Mouse (Mus musculus): ENCODE results near the gene Clasp2. TPM values are rescaled to one million over a fixed set of nuclear protein-coding genes. Genes with fewer than 3 reads are reported as not detected.
A peak's percentile ranks its signal among the peaks of the same experiment; 100 is the strongest.
"Not testable (repeated sequence)": the region's sequence is repeated elsewhere in the genome, so short reads cannot be mapped to it uniquely, and the experiment has no call there.

Gene Clasp2
- total RNA-seq, 2 experiments from 2014 or later, result 230 to 238 TPM

DNA sequence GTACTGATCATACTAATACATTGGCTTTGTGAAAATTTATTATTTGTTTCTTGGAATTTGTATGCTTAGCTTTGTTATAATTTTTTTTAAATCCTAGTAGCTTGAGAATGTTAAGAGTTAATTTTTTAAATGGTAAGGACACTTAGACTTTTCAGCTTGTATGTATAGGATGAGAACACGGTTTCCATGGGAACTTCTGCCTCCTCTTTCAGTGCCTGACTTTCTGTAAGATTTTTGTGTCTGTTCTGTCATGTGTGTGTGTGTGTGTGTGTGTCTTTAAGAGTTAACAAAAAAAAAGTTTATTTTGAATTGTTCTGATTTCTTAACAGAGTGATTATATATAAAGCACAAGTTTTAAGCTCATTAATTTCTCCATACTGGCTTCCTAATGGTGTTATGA is 70.1 kb downstream of the Clasp2 start:
- DNase-seq (ENCODE audit: low spot score in 2 of 2), result peak in 1 of 2 experiments; percentile 46
- intact Hi-C loops (cut with DNase I), result no loop called here

DNA sequence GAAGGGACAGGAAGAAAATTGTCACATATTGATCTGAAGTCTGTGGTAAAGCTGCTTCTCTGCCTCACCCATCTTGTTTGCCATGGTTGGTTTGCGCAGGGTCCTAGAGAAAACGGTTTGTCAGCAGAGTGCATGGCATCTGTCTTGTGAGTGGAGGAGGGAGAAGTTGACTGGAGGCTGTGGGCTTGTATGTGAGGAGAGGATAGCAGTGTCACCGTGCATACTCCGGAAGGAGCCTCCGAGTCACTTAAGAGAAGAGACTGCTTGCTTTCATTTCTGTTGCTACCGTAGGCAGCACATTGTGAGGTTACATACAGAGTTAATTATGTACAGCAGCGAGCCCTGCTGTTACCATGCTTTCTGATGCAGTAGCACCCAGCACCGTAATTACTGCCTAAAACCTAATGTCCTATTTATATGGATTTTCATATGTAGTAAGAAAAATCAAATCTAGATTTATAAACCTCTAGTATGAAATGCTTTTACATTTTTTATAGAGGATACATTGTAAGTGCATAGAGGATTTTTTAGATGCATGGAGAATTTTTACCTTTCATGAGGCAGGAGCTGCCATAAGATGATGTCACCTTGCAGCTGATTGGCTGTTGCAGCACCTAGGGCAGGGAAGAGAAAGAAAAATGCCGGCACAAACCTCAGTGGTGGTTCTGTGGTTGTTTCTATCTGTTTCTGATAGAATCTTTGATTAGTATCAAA is 70.8 kb downstream of the Clasp2 start:
- intact Hi-C loops (cut with DNase I), result no loop called here
- DNase-seq (ENCODE audit: low spot score in 2 of 2), result peak; percentile 73 to 88

DNA sequence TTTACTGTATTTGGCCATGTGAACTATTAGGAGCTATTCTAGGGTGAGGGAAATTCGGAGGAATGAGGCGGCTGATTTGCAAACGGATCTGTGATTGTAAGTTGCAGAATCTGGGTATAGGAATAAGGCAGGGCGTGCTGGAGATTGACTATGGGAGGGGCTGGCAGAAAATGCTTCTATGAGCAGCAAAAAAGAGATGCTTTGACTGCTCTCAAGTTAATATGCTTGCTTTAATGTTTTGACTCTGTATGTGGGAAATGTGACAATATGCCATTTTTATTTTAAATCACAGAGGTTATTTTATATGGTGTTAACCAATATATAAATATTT is 71.4 kb downstream of the Clasp2 start:
- intact Hi-C loops (cut with DNase I), result no loop called here
- DNase-seq (ENCODE audit: low spot score in 2 of 2), result peak in 1 of 2 experiments; percentile 70

DNA sequence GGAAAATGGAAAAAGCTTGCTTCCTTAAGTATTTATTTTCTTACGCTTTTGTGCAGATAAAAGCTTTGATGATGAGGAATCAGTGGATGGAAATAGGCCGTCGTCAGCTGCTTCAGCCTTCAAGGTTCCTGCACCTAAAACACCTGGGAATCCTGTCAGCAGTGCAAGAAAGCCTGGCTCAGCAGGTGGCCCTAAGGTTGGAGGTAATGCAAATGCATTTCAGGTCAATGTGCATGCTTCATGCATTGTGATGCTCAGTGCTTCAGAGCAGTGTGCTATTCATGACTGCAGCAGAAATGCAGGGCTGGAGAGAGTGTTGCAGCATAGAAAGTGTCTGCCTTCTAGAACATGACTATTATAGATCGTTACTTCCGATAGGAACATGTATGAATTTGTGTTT is 71.8 kb downstream of the Clasp2 start:
- intact Hi-C loops (cut with DNase I), result no loop called here
- DNase-seq (ENCODE audit: low spot score in 2 of 2), result peak; percentile 31 to 41

DNA sequence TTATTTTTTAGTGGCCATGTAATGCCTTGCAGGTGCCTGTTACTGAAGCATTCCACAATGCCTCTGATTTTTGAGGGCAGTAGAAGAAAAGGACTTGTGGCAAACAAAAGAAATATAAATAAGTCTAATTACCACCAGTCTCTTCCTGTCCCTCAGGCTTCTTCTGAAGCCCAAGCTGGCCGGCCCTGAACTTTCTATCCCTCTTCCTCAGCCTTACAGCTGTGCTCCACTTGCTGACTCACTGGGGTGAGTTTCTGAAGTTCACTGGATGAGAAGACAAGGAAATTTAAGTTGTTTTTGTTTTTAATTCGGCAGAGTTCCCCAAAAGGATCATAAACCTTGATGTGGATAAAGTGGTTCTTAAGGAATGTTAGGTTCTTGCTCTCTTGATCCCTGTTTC is 74.6 kb downstream of the Clasp2 start:
- intact Hi-C loops (cut with DNase I), result no loop called here
- no peak for DNase-seq (ENCODE audit: low spot score in 2 of 2)

DNA sequence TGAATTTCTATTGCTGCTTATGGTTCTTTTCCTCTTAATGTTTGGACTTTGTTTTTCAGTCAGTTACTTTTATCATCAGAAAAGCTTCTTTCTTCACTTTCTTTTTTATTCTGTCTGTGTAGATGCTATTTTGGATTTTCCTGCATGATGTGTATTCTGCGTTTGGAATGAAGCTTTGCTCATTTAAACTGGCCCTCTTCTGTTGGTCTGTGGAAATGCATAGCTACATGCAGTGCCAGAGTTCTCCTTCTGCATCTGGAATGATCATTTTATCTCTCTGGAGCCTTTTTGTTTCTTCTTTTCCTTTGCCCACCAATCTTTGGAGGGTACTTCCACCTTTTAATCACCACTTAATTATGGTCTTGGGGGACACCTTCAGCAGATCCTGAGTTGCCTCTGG is 80.9 kb downstream of the Clasp2 start:
- peak in 1 of 2 experiments; percentile 49 for DNase-seq (ENCODE audit: low spot score in 2 of 2)
- intact Hi-C loops (cut with DNase I), result loop anchor here (5.0 kb wide), 1 partner anchor 80 kb away; the partner anchor contains the start of gene Clasp2

DNA sequence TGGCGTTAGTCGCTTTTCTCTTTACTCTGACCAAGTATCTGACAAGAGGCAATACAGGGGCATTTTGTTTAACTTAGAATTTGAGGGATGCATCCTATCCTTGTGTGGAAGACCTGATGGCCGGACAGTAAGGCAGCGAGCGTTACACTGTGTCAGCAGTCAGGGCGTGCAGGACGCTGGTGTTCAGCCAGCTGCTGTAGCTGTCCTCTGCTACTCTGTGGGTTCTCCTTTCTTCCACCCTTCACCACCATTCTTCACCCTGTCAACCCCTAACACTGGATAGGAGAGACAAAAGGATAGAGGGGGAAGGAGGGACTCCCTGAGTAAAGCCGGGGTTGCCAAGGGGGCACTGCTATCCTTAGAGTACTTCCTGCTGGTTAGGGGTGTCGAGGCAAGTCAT is 87.4 kb downstream of the Clasp2 start:
- intact Hi-C loops (cut with DNase I), result no loop called here
- DNase-seq (ENCODE audit: low spot score in 2 of 2), result no peak

DNA sequence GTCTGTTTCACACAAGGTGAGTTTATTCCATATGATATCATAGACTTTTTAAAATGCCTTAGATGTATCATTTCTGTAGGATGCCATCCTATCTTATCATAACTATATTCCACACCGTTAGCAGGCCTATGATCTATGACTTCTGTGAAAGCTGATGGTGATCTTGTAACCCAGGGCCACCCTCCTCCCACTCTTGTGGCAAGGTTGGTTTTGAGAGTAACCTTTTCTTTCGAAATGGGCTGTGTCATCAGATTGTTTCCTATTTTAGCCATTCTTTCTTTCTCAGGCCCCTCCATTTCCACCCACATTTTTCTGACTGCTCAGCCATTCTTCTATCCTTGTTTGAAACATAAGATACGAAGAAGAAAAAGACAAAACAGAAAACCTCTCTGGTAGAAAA is 88.9 kb downstream of the Clasp2 start:
- DNase-seq (ENCODE audit: low spot score in 2 of 2), result no peak
- intact Hi-C loops (cut with DNase I), result no loop called here

DNA sequence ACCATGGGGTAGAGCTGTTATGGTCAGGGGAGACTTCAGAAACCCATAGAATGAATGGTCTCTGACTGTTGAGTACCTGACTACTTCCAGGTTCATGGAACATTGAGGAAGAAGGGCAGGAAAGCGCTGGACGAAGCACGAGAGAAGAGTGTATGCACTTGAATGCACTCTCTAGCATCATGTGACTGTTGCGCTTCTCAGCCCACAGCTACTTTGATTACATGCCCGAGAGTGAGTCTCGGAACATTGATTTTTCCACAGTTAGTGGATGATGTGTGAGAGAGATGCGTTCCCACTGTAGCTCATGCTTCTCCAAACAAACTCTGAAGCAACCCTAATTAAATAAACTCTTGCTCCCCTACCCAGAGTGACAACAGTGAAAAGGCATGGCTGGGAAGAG is 92.2 kb downstream of the Clasp2 start:
- no peak for DNase-seq (ENCODE audit: low spot score in 2 of 2)
- intact Hi-C loops (cut with DNase I), result no loop called here

DNA sequence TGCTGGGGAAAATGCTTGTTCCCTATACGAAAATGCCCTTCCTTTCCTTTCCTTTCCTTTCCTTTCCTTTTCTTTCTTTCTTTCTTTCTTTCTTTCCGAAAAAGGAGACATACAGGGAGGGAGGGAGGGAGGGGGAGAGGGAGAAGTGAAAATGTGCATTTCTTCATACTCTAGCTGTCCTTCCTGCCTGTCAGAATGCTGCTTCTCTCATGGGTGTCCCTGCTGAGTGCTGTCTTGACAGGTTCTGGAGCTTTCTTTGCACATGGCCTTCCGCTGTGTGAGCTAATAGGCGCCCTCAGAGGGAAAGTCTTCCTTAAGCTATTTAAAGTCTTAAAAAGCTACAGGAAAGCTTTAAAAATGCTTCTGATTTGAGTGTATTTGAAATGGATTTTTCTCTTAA is 95.7 kb downstream of the Clasp2 start:
- no peak for DNase-seq (ENCODE audit: low spot score in 2 of 2)
- intact Hi-C loops (cut with DNase I), result no loop called here

DNA sequence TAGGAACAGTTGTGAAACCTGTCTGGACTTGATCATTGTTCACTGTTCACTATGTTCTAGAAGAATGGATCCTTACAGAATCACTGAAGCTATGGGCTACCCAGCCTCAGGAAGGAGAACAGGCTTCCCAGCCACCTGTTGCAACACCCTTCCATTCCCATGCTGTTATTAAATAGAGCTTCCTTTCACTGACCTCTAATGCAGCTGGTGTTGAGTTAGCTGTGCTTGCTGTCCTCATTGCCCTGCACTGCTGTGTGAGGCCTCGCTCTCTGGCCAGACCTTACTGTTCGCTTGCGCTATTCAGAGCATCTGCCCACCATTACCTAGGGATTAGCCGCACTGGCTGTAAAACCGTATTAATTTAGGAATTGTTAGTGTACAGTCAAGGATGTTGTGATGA is 96.2 kb downstream of the Clasp2 start:
- no peak for DNase-seq (ENCODE audit: low spot score in 2 of 2)
- intact Hi-C loops (cut with DNase I), result no loop called here

DNA sequence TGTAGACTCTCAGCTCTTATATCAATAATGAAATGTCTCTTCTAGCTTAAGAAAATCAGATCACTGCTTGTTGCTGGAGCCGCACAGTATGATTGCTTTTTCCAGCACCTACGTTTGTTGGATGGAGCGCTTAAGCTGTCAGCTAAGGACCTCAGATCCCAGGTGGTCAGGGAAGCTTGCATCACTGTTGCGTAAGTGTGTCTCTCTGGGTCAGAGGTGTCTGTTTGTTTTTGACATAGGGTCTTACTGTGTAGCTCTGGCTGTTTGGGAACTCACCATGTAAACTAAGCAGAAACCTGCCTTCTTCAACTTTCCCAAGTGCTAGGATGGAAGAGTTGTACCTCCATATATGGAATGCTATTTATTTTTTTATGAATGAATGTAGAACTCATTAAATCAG is 102.8 kb downstream of the Clasp2 start:
- intact Hi-C loops (cut with DNase I), result no loop called here

DNA sequence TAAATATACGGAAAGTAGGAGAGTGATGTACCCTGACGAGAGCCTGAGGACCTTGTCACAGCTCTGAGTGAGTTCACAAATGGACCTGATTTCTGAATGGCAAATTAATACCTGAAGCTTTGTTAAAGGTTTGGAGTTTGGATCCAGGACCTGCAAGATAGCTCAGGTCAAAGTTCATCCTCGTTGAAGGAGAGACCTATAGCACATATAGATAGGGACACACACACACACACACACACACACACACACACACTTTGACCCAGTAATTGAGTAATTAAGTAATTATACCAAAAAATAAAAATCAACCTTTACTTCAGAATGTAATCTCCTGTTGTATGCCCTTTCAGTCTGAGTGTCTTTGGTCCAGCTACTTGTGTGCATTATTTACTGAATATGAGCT is 114.2 kb downstream of the Clasp2 start:
- no peak for DNase-seq (ENCODE audit: low spot score in 2 of 2)
- intact Hi-C loops (cut with DNase I), result no loop called here

More for the DNA sequence above, 102.8 kb downstream of the Clasp2 start:
- DNase-seq (ENCODE audit: low spot score in 2 of 2), result no peak

DNA sequence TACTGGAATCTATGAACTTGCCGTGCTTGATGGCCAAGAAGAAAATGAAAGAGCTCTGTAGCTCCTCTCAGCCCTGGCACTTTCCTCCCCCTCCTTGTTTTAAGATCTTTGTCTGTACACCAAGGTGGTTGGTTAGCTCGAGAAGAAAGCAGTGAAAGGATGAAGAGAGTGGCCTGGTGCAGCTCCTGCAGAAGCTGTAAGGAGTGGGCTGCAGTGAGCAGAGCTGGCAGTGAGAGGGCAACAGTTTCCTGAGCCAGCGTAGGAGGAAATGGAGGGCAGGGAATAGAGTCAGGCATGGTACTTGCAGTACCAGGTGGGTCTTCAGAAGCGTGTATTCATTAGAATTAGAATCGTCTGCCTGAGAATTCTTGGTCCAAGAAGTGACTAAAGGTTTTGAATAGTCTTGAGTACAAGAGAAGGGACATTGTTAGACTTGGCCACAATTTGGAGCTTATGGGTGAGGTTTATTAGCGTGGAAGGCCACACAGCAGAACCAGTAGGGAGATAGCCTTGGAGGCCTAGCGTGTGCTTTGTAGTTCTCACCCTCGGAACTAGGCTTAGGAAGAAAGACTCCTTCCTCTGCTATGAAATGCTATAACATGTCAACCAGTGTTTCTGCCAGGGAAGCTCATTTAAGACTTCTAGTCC is 116.1 kb downstream of the Clasp2 start:
- peak in 1 of 2 experiments; percentile 32 for DNase-seq (ENCODE audit: low spot score in 2 of 2)
- intact Hi-C loops (cut with DNase I), result no loop called here

DNA sequence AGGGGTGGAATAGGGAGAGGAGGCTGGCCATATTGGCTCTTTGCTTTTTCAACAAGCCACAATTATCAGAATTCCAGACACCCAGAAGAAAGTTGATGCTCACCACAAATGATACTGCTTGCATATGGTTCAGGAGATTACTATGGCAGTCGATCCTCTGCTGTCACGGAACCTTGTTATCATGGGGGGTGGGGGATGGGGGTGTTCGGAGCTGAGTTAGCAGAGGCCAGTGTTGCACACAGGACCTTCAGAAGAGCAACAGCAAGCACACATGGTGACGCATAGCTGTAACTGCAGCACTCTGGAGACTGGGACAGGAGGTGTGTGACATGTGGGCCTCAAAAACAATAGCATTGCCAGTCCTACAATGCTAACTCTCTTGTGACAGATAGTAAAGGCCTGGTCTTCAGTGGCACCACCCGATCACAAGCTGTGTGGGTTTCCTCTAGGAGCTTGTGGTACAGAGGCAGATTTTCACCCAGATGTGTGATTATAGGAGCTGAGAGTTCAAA is 116.7 kb downstream of the Clasp2 start:
- intact Hi-C loops (cut with DNase I), result no loop called here
- DNase-seq (ENCODE audit: low spot score in 2 of 2), result no peak

DNA sequence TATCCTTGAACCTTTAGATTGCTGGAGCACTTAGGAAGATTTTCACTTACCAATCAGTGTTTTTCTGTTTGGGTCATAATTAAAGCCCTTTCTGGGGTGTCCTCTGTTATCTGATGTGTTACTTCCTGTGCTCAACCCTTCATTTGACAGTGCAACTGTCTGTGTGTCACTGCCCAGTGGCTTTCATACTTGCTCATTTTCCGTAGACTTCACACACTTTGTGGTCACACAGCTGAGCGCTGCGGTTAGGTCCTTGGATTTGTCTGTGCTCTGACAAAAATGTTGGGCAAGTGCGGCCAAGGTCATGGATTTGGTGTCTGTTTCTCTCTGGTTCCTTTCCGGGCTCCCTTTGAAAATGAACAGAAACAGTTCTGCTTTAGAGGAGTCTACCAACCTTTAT is 118.1 kb downstream of the Clasp2 start:
- DNase-seq (ENCODE audit: low spot score in 2 of 2), result no peak
- intact Hi-C loops (cut with DNase I), result no loop called here

DNA sequence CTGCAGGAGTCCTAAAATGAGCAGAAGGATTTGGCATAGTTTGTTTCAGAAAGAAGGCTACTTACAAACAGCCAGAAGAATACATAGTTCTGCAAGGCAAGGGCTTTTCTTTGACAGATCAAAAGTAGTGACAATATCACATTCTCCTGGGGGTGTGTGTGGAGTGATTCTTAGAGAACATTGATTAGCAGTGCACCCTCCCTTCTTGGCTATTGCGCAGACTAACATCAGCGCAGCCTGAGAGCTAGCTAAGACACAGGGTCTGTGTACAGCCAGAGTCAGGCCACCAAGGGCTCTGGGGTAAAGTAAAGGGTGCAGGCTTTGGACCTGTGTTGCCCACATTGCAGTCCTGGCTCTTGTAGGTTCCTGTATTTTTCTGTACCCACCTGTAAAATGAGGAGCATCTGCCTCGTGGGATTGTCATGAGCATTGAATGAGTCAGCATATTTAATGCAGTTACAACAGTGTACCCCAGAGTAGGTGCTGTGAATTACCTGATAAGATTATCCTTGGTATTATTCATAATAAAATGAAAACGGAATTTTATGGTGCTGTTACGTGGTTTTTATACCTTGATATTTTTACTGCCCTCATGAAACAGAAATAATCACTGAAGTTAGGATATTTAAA is 122.2 kb downstream of the Clasp2 start:
- intact Hi-C loops (cut with DNase I), result no loop called here
- DNase-seq (ENCODE audit: low spot score in 2 of 2), result no peak

DNA sequence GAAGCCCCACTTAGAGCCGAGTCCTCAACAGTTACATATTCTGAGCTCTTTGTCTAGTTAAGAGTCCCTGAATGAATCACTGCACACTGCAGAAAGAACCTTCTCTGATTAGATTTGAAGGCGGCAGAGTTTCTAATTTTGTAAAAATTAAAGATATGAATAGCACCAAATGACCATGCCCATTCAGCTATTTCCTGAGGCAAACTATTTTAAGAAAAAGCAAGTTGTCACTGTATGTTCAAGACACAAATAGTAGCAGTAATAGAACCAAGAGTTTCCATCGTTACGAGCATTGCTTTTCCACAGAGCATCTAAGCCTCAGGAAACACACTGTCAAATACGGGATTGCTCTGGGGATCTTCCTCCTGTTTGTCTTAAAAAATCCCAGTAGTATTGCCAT is 126.7 kb downstream of the Clasp2 start:
- intact Hi-C loops (cut with DNase I), result loop anchor here (5.0 kb wide), 1 partner anchor 126 kb away; the partner anchor contains the start of gene Clasp2

DNA sequence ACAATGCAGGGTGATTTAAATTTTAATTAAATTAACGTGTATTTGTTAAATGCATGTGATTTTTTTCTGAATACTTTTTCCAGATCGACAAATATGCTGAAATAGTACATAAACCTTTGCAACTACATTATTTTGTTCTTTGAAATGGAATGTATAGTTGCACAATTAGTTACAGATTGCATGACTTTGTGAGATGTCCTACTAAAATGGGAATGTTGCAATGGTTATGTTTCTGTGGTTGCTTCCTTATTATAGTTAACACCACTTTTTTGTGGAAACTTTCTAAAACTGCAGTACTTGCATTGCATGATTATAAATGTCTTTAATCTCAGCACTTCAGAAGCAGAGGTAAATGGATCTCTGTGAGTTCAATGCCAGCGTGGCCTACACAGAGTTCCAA is 153.6 kb downstream of the Clasp2 start:
- intact Hi-C loops (cut with DNase I), result no loop called here
- no peak for DNase-seq (ENCODE audit: low spot score in 2 of 2)

More for the DNA sequence above, 126.7 kb downstream of the Clasp2 start:
- peak in 1 of 2 experiments; percentile 59 for DNase-seq (ENCODE audit: low spot score in 2 of 2)

DNA sequence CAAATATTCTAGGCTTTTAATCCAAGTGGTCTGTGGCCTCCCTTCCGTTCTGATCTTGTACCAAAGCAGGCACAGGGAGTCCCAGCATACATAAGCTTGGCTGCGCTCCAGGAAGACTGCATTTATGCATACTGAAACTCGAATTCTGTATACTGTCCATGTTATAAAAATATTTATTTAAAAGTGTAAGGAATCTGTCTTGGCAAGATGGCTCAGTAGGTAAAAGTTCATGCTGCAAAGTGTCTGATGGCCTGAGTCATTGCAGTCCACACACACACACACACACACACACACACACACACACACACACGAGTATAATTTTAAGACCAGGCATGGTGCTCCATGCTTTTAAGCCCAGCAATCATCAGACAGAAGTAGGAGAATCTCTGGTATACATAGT is 161.9 kb downstream of the Clasp2 start:
- intact Hi-C loops (cut with DNase I), result no loop called here

DNA sequence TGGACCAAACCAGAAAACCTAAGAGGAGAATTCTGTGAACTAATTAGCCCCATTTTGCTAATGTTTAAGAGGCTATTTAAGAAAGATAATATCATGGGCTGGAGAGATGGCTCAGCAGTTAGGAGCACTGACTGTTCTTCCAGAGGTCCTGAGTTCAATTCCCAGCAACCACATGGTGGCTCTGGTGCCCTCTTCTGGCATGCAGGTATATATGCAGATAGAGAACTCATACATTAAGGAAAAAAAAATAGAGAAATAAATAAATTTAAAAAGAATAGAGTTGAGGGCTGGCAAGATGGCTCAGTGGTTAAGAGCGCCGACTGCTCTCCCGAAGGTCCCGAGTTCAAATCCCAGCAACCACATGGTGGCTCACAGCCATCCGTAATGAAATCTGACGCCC is 163.0 kb downstream of the Clasp2 start:
- intact Hi-C loops (cut with DNase I); DNase-seq (ENCODE audit: low spot score in 2 of 2): not testable (repeated sequence)

More for the DNA sequence above, 161.9 kb downstream of the Clasp2 start:
- DNase-seq (ENCODE audit: low spot score in 2 of 2), result peak in 1 of 2 experiments; percentile 31
